Mouse (Mus musculus): Measurements from ENCODE around the gene Kin. TPM values are rescaled to one million over a fixed set of nuclear protein-coding genes. Genes with fewer than 3 reads are reported as not detected.

Gene Kin
- polyA plus RNA-seq, 1 experiment from 2014 or later, result 35.3 TPM

- no peaks in the 10 kb centered on the region for H3K4me1 ChIP-seq (replicated peaks; ENCODE audit: control insufficient read depth, insufficient read depth, low read length)
- no peak for DNase-seq (ENCODE audit: low spot score)
- H3K4me3 ChIP-seq (ENCODE audit: low read depth, low read length), result no peak overlapping the region
- no peak overlapping the region for H3K27ac ChIP-seq (ENCODE audit: low read depth, low read length)
- H3K4me2 ChIP-seq, result no peak overlapping the region
- H3K9ac ChIP-seq (ENCODE audit: low read depth, low read length), result no peak overlapping the region
- WGBS, result 86% methylated on average over 5 of the region's 5 CpGs
- no peaks in the 10 kb centered on the region for H3K9me3 ChIP-seq (ENCODE audit: control insufficient read depth, low read length)
- no peaks in the 10 kb centered on the region for H3K27me3 ChIP-seq (replicated peaks; ENCODE audit: control insufficient read depth, insufficient read depth, low read length)
- no peak for ATAC-seq (replicated peaks; ENCODE audit: low FRiP score)
- H3K36me3 ChIP-seq (ENCODE audit: control insufficient read depth, insufficient read depth, low read length), result peaks cover 50% of the 10 kb centered on the region
Measured at GRCm38 (mm10) chr2:10058836-10059235, 21.6 kb upstream of the Kin start.

- Histone ChIP-seq H3K27ac (ENCODE audit: low read depth, low read length) (no peak overlapping the region), H3K4me1 (replicated peaks; ENCODE audit: control insufficient read depth, insufficient read depth, low read length) (peaks cover 29% of the 10 kb centered on the region), H3K36me3 (ENCODE audit: control insufficient read depth, insufficient read depth, low read length) (peaks cover 22% of the 10 kb centered on the region), H3K9ac (ENCODE audit: low read depth, low read length) (no peak overlapping the region), H3K4me2 (0 out of 2 replicates have a peak overlapping the region, but pooled peaks have one; percentile 8), H3K9me3 (ENCODE audit: control insufficient read depth, low read length) (no peaks in the 10 kb centered on the region), H3K4me3 (ENCODE audit: low read depth, low read length) (no peak overlapping the region), H3K27me3 (replicated peaks; ENCODE audit: control insufficient read depth, insufficient read depth, low read length) (no peaks in the 10 kb centered on the region)
- DNase-seq (ENCODE audit: low spot score) (no peak), ATAC-seq (replicated peaks; ENCODE audit: low FRiP score) (peak; percentile 24; the same call in 1 of the 2 replicates)
- WGBS, result 62% methylated on average over 7 of the region's 7 CpGs
Measured at GRCm38 (mm10) chr2:10071751-10072150, 8.6 kb upstream of the Kin start.

GRCm38 (mm10) chr2:10074470-10074869, 5.9 kb upstream of the Kin start:
- Histone ChIP-seq H3K4me2 (no peak overlapping the region), H3K4me3 (ENCODE audit: low read depth, low read length) (no peak overlapping the region), H3K9me3 (ENCODE audit: control insufficient read depth, low read length) (no peaks in the 10 kb centered on the region), H3K27me3 (replicated peaks; ENCODE audit: control insufficient read depth, insufficient read depth, low read length) (no peaks in the 10 kb centered on the region), H3K9ac (ENCODE audit: low read depth, low read length) (no peak overlapping the region), H3K27ac (ENCODE audit: low read depth, low read length) (no peak overlapping the region), H3K36me3 (ENCODE audit: control insufficient read depth, insufficient read depth, low read length) (peaks cover 12% of the 10 kb centered on the region; the same call in 1 of the 2 replicates), H3K4me1 (replicated peaks; ENCODE audit: control insufficient read depth, insufficient read depth, low read length) (peaks cover 46% of the 10 kb centered on the region)
- 72% methylated on average over 7 of the region's 7 CpGs for WGBS
- ATAC-seq (replicated peaks; ENCODE audit: low FRiP score) (no peak), DNase-seq (ENCODE audit: low spot score) (no peak)

GRCm38 (mm10) chr2:10076675-10077074, 3.7 kb upstream of the Kin start:
- DNase-seq (ENCODE audit: low spot score) (no peak), ATAC-seq (replicated peaks; ENCODE audit: low FRiP score) (no peak)
- 79% methylated on average over 8 of the region's 8 CpGs for WGBS
- H3K4me1 ChIP-seq (replicated peaks; ENCODE audit: control insufficient read depth, insufficient read depth, low read length), result peaks cover 49% of the 10 kb centered on the region
- H3K4me2 ChIP-seq, result no peak overlapping the region
- peaks cover 12% of the 10 kb centered on the region; the same call in 1 of the 2 replicates for H3K36me3 ChIP-seq (ENCODE audit: control insufficient read depth, insufficient read depth, low read length)
- no peaks in the 10 kb centered on the region for H3K27me3 ChIP-seq (replicated peaks; ENCODE audit: control insufficient read depth, insufficient read depth, low read length)
- no peak overlapping the region for H3K9ac ChIP-seq (ENCODE audit: low read depth, low read length)
- H3K9me3 ChIP-seq (ENCODE audit: control insufficient read depth, low read length), result no peaks in the 10 kb centered on the region
- no peak overlapping the region for H3K27ac ChIP-seq (ENCODE audit: low read depth, low read length)
- H3K4me3 ChIP-seq (ENCODE audit: low read depth, low read length), result no peak overlapping the region

- Histone ChIP-seq H3K27me3 (replicated peaks; ENCODE audit: control insufficient read depth, insufficient read depth, low read length) (no peaks in the 10 kb centered on the region), H3K4me1 (replicated peaks; ENCODE audit: control insufficient read depth, insufficient read depth, low read length) (peaks cover 29% of the 10 kb centered on the region), H3K27ac (ENCODE audit: low read depth, low read length) (peak overlapping the region; percentile 87), H3K4me2 (peak overlapping the region; percentile 82), H3K36me3 (ENCODE audit: control insufficient read depth, insufficient read depth, low read length) (peaks cover 8% of the 10 kb centered on the region; the same call in 1 of the 2 replicates), H3K4me3 (ENCODE audit: low read depth, low read length) (peak overlapping the region; percentile 96), H3K9me3 (ENCODE audit: control insufficient read depth, low read length) (no peaks in the 10 kb centered on the region), H3K9ac (ENCODE audit: low read depth, low read length) (peak overlapping the region; percentile 97)
- under 1% methylated on average over 28 of the region's 28 CpGs for WGBS
- DNase-seq (ENCODE audit: low spot score) (no peak), ATAC-seq (replicated peaks; ENCODE audit: low FRiP score) (peak; percentile 1)
Measured at GRCm38 (mm10) chr2:10079745-10080309, 566 bp upstream of the Kin start.

GRCm38 (mm10) chr2:10081453-10082080, 1.2 kb downstream of the Kin start:
- Histone ChIP-seq H3K9ac (ENCODE audit: low read depth, low read length) (peak overlapping the region; percentile 97), H3K36me3 (ENCODE audit: control insufficient read depth, insufficient read depth, low read length) (peaks cover 7% of the 10 kb centered on the region; the same call in 1 of the 2 replicates), H3K4me2 (peak overlapping the region; percentile 79), H3K27me3 (replicated peaks; ENCODE audit: control insufficient read depth, insufficient read depth, low read length) (no peaks in the 10 kb centered on the region), H3K4me1 (replicated peaks; ENCODE audit: control insufficient read depth, insufficient read depth, low read length) (peaks cover 22% of the 10 kb centered on the region), H3K4me3 (ENCODE audit: low read depth, low read length) (peak overlapping the region; percentile 96), H3K9me3 (ENCODE audit: control insufficient read depth, low read length) (no peaks in the 10 kb centered on the region), H3K27ac (ENCODE audit: low read depth, low read length) (no peak overlapping the region)
- DNase-seq (ENCODE audit: low spot score) (no peak), ATAC-seq (replicated peaks; ENCODE audit: low FRiP score) (no peak)
- 74% methylated on average over 5 of the region's 5 CpGs for WGBS

- 68% methylated on average over 1 of the region's 1 CpGs for WGBS
Measured at GRCm38 (mm10) chr2:10082737-10083136, 2.3 kb downstream of the Kin start.

GRCm38 (mm10) chr2:10087256-10087850, 7.0 kb downstream of the Kin start:
- no peak overlapping the region for H3K4me3 ChIP-seq (ENCODE audit: low read depth, low read length)
- no peak overlapping the region for H3K27ac ChIP-seq (ENCODE audit: low read depth, low read length)
- DNase-seq (ENCODE audit: low spot score) (no peak), ATAC-seq (replicated peaks; ENCODE audit: low FRiP score) (no peak)
- H3K36me3 ChIP-seq (ENCODE audit: control insufficient read depth, insufficient read depth, low read length), result peaks cover 30% of the 10 kb centered on the region
- no peaks in the 10 kb centered on the region for H3K4me1 ChIP-seq (replicated peaks; ENCODE audit: control insufficient read depth, insufficient read depth, low read length)
- H3K4me2 ChIP-seq, result no peak overlapping the region
- no peaks in the 10 kb centered on the region for H3K27me3 ChIP-seq (replicated peaks; ENCODE audit: control insufficient read depth, insufficient read depth, low read length)
- H3K9me3 ChIP-seq (ENCODE audit: control insufficient read depth, low read length), result no peaks in the 10 kb centered on the region
- H3K9ac ChIP-seq (ENCODE audit: low read depth, low read length), result no peak overlapping the region
- 83% methylated on average over 8 of the region's 8 CpGs for WGBS

More at GRCm38 (mm10) chr2:10082737-10083136, 2.3 kb downstream of the Kin start:
- Histone ChIP-seq H3K9me3 (ENCODE audit: control insufficient read depth, low read length) (no peaks in the 10 kb centered on the region), H3K27ac (ENCODE audit: low read depth, low read length) (no peak overlapping the region), H3K36me3 (ENCODE audit: control insufficient read depth, insufficient read depth, low read length) (peaks cover 7% of the 10 kb centered on the region; the same call in 1 of the 2 replicates), H3K4me2 (no peak overlapping the region), H3K27me3 (replicated peaks; ENCODE audit: control insufficient read depth, insufficient read depth, low read length) (no peaks in the 10 kb centered on the region), H3K9ac (ENCODE audit: low read depth, low read length) (no peak overlapping the region), H3K4me1 (replicated peaks; ENCODE audit: control insufficient read depth, insufficient read depth, low read length) (peaks cover 18% of the 10 kb centered on the region), H3K4me3 (ENCODE audit: low read depth, low read length) (no peak overlapping the region)
- no peak for DNase-seq (ENCODE audit: low spot score)
- no peak for ATAC-seq (replicated peaks; ENCODE audit: low FRiP score)

Data from liver, embryonic 11.5 days (tissue).